In genomic region chr5:151230427-151230826, GRCm38 (mm10) we compare ENCODE assay signal across 24 mouse cellular contexts. TPM values are rescaled to one million over a fixed set of nuclear protein-coding genes. Genes with fewer than 3 reads are reported as not detected.
"Had no signal": no experiment of that assay in that cellular context is flagged by ENCODE, and none has a peak within 500 bp of the region (broad histone marks: within the 10 kb centered on the region; RNA-seq: fewer than 3 reads in every experiment).

No protein-coding gene starts in this region.

- H3K9ac ChIP-seq: liver, embryonic 15.5 days; liver, postnatal 0 days; lung, embryonic 15.5 days; midbrain, embryonic 13.5 days; midbrain, embryonic 15.5 days; neural tube, embryonic 13.5 days; neural tube, embryonic 15.5 days had no signal

- H3K4me3 ChIP-seq: liver, embryonic 15.5 days; lung, embryonic 15.5 days; megakaryocyte, embryonic 14.5 days; midbrain, embryonic 13.5 days; midbrain, embryonic 15.5 days; neural tube, embryonic 13.5 days; neural tube, embryonic 15.5 days had no signal

- ATAC-seq: liver, postnatal 0 days; lung, postnatal 0 days; midbrain, embryonic 13.5 days; midbrain, embryonic 15.5 days had no signal

- H3K9me3 ChIP-seq: liver, embryonic 15.5 days; lung, embryonic 15.5 days; midbrain, embryonic 13.5 days; midbrain, embryonic 15.5 days; neural tube, embryonic 13.5 days; neural tube, embryonic 15.5 days had no signal

- H3K4me2 ChIP-seq: liver, embryonic 15.5 days; lung, embryonic 15.5 days; midbrain, embryonic 11.5 days; midbrain, embryonic 13.5 days; midbrain, embryonic 15.5 days; neural tube, embryonic 13.5 days; neural tube, embryonic 15.5 days had no signal

- DNase-seq: liver, postnatal 0 days; lung, adult 2 months; lung, postnatal 14 days; lung, postnatal 36 days; retina, postnatal 1 day; right cerebral cortex, adult 18-20 months; right cerebral cortex, postnatal 25 days; right cerebral cortex, postnatal 4 days; spleen, adult 18-20 months; thymus, adult 18-20 months; thymus, postnatal 14 days; thymus, postnatal 36 days had no signal

- H3K36me3 ChIP-seq: liver, embryonic 15.5 days; lung, embryonic 15.5 days; midbrain, embryonic 13.5 days; midbrain, embryonic 15.5 days; neural tube, embryonic 13.5 days; neural tube, embryonic 15.5 days had no signal

- H3K27ac ChIP-seq: liver, embryonic 15.5 days; lung, embryonic 15.5 days; macrophage; midbrain, embryonic 13.5 days; midbrain, embryonic 15.5 days; neural tube, embryonic 13.5 days; neural tube, embryonic 15.5 days had no signal

- H3K27me3 ChIP-seq: lung, embryonic 15.5 days had no signal

- H3K4me1 ChIP-seq: liver, embryonic 15.5 days had no signal

RNA-seq across cellular contexts. Expression of gene Stard13, which starts 3.2 kb away (rescaled TPM):
- total RNA-seq: megakaryocyte progenitor cell, adult 5-6 weeks; monocyte, adult 5-6 weeks had no signal
